Mouse (Mus musculus): ENCODE measurements around the gene Jade2.

DNA sequence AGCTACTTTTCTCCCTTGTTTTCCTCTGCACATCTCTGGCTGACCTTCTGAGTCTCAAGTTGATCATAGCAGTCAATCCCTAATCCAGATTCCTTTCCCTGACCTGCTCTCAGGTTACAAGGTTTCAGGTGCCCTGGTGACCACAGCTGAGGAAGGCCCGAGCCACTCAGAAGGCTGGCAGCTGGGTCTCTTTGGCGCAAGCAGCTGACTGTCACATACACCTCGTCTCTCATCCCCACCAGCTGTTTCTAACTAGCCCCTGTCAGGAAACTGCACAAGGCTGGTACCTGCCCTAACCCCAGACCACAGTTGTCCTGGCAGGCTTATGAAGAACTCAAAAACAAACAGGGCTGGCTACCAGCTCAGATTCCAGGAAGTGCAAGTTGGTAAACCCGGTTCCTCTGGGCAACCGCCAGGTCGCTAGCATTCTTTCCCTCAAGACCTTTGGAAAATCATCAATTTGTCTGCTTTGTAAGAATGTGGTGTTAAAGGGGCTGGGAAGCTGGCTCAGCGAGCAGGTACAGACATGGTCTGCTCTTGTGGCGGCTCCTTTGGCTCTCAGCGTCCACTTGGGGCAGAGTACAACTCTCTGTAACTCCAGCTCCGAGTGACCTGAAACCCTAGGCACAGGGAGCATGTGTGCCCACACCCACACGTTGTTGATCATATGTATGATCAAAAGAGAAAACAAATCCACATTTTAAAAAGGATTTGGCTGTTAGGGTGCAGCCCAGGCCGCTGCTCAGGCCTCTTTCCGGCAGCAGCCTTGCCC, 50.2 kb downstream of the Jade2 start:
- TF ChIP-seq CHD1 (IDR thresholded peaks at IDR 0.05; ENCODE audit: low read depth, low read length) (no peak), CTCF (conservative IDR thresholded peaks at IDR 0.05 in 1 of 2, IDR thresholded peaks at IDR 0.05 in 1 of 2; ENCODE audit: low read depth in 2 of 2, low read length in 2 of 2) (no peak), EP300 (IDR thresholded peaks at IDR 0.05; ENCODE audit: low read length) (no peak), RAD21 (IDR thresholded peaks at IDR 0.05; ENCODE audit: low read depth, low read length) (no peak), ZNF384 (IDR thresholded peaks at IDR 0.05; ENCODE audit: low read depth, low read length) (no peak), CHD2 (IDR thresholded peaks at IDR 0.05; ENCODE audit: low read length) (no peak), MAFK (IDR thresholded peaks at IDR 0.05; ENCODE audit: insufficient replicate concordance, low read length) (no peak), MAX (IDR thresholded peaks at IDR 0.05; ENCODE audit: low read length) (no peak), POLR2AphosphoS2 (IDR thresholded peaks at IDR 0.05; ENCODE audit: low read depth, low read length) (no peak), POLR2A (IDR thresholded peaks at IDR 0.05; ENCODE audit: low read depth, low read length) (no peak)
